ENCODE assay signal across 31 mouse cellular contexts in genomic region chr14:9315224-9315623, GRCm38 (mm10).
DNase-seq lines count a peak whose midpoint lies in the region; ATAC-seq and TF ChIP-seq lines count a peak whose summit lies in the region.
"Had no signal": no experiment of that assay in that cellular context is flagged by ENCODE, and none has a peak within 500 bp of the region (broad histone marks: within the 10 kb centered on the region; RNA-seq: fewer than 3 reads in every experiment).

No protein-coding gene starts in this region.

- H3K9ac ChIP-seq in forebrain, postnatal 0 days: no peak overlapping the region
- no peak overlapping the region for H3K9ac ChIP-seq in forebrain, embryonic 15.5 days (replicated peaks)
- H3K9ac ChIP-seq in lung, embryonic 16.5 days (ENCODE audit: low read length): no peak overlapping the region
- H3K9ac ChIP-seq: embryonic facial prominence, embryonic 12.5 days; heart, embryonic 13.5 days; hindbrain, embryonic 15.5 days; liver, embryonic 14.5 days; midbrain, embryonic 12.5 days; neural tube, embryonic 12.5 days had no signal

- no peak for ATAC-seq in forebrain, postnatal 0 days
- no peak for ATAC-seq in forebrain, embryonic 15.5 days (replicated peaks)
- peak; percentile 97 for ATAC-seq in lung, embryonic 16.5 days (ENCODE audit: low read depth)
- ATAC-seq: inflammation-experienced regulatory T-cells, adult 6 months; Patski had no signal

- no peaks in the 10 kb centered on the region for H3K9me3 ChIP-seq in forebrain, postnatal 0 days (ENCODE audit: low read length)
- H3K9me3 ChIP-seq in forebrain, embryonic 15.5 days: no peaks in the 10 kb centered on the region
- no peaks in the 10 kb centered on the region for H3K9me3 ChIP-seq in lung, embryonic 16.5 days (ENCODE audit: control insufficient read depth, low read length)
- H3K9me3 ChIP-seq: embryonic facial prominence, embryonic 12.5 days; G1E; heart, embryonic 13.5 days; hindbrain, embryonic 10.5 days; hindbrain, embryonic 15.5 days; midbrain, embryonic 12.5 days; neural tube, embryonic 12.5 days had no signal

- no peak overlapping the region for H3K27ac ChIP-seq in forebrain, postnatal 0 days (ENCODE audit: low read depth, low read length)
- no peak overlapping the region for H3K27ac ChIP-seq in forebrain, embryonic 15.5 days (replicated peaks)
- no peak overlapping the region for H3K27ac ChIP-seq in lung, embryonic 16.5 days (ENCODE audit: low read length)
- H3K27ac ChIP-seq: embryonic facial prominence, embryonic 12.5 days; heart, embryonic 13.5 days; hindbrain, embryonic 10.5 days; hindbrain, embryonic 15.5 days; layer of hippocampus, adult 2 months; liver, embryonic 14.5 days; midbrain, embryonic 12.5 days; neural tube, embryonic 12.5 days had no signal

- no peaks in the 10 kb centered on the region for H3K4me1 ChIP-seq in forebrain, postnatal 0 days (ENCODE audit: insufficient read depth)
- H3K4me1 ChIP-seq in forebrain, embryonic 15.5 days: no peaks in the 10 kb centered on the region
- peaks cover under 1% of the 10 kb centered on the region; the same call in 1 of the 2 replicates for H3K4me1 ChIP-seq in lung, embryonic 16.5 days (replicated peaks; ENCODE audit: control insufficient read depth, insufficient read depth, low read length)
- H3K4me1 ChIP-seq: embryonic facial prominence, embryonic 12.5 days; hindbrain, embryonic 10.5 days; hindbrain, embryonic 15.5 days; midbrain, embryonic 12.5 days; neural tube, embryonic 12.5 days had no signal

- WGBS in forebrain, postnatal 0 days: 45% methylated on average over 3 of the region's 3 CpGs
- 65% methylated on average over 3 of the region's 3 CpGs for WGBS in forebrain, embryonic 15.5 days
- WGBS in lung, embryonic 16.5 days: 48% methylated on average over 3 of the region's 3 CpGs

- H3K36me3 ChIP-seq in forebrain, postnatal 0 days (ENCODE audit: insufficient read depth): no peaks in the 10 kb centered on the region
- no peaks in the 10 kb centered on the region for H3K36me3 ChIP-seq in forebrain, embryonic 15.5 days
- H3K36me3 ChIP-seq in lung, embryonic 16.5 days (ENCODE audit: control insufficient read depth, insufficient read depth, low read length): no peaks in the 10 kb centered on the region
- H3K36me3 ChIP-seq: embryonic facial prominence, embryonic 12.5 days; G1E; heart, embryonic 13.5 days; hindbrain, embryonic 10.5 days; hindbrain, embryonic 15.5 days; midbrain, embryonic 12.5 days; neural tube, embryonic 12.5 days had no signal

- H3K27me3 ChIP-seq in forebrain, postnatal 0 days (ENCODE audit: insufficient read depth, low read length): no peaks in the 10 kb centered on the region
- H3K27me3 ChIP-seq in forebrain, embryonic 15.5 days: no peaks in the 10 kb centered on the region
- no peaks in the 10 kb centered on the region for H3K27me3 ChIP-seq in lung, embryonic 16.5 days (ENCODE audit: control insufficient read depth, insufficient read depth, low read depth, low read length)
- H3K27me3 ChIP-seq: embryonic facial prominence, embryonic 12.5 days; heart, embryonic 13.5 days; hindbrain, embryonic 15.5 days; midbrain, embryonic 12.5 days; neural tube, embryonic 12.5 days; Patski had no signal

- no peak for TF ChIP-seq CTCF in forebrain, postnatal 0 days (IDR thresholded peaks at IDR 0.05; ENCODE audit: low read depth)

- no peak overlapping the region for H3K4me3 ChIP-seq in forebrain, postnatal 0 days (ENCODE audit: low read depth, low read length)
- no peak overlapping the region for H3K4me3 ChIP-seq in forebrain, embryonic 15.5 days
- H3K4me3 ChIP-seq in lung, embryonic 16.5 days (ENCODE audit: low read length): no peak overlapping the region
- H3K4me3 ChIP-seq: embryonic facial prominence, embryonic 12.5 days; erythroblast, embryonic 14.5 days; heart, embryonic 13.5 days; hindbrain, embryonic 10.5 days; hindbrain, embryonic 15.5 days; layer of hippocampus, adult 2 months; midbrain, embryonic 12.5 days; myocyte; neural tube, embryonic 12.5 days had no signal

- H3K4me2 ChIP-seq in forebrain, postnatal 0 days (ENCODE audit: low read depth): no peak overlapping the region
- no peak overlapping the region for H3K4me2 ChIP-seq in forebrain, embryonic 15.5 days (replicated peaks)
- H3K4me2 ChIP-seq in lung, embryonic 16.5 days (ENCODE audit: low read depth, low read length): no peak overlapping the region
- H3K4me2 ChIP-seq: embryonic facial prominence, embryonic 12.5 days; heart, embryonic 13.5 days; hindbrain, embryonic 15.5 days; midbrain, embryonic 12.5 days; neural tube, embryonic 12.5 days had no signal

- DNase-seq in forebrain, postnatal 0 days: peak; percentile 19
- peak; percentile 1 for DNase-seq in kidney, postnatal 14 days
- no peak for DNase-seq in kidney, adult 18-20 months
- DNase-seq in lung, postnatal 25 days (ENCODE audit: low spot score): no peak
- no peak for DNase-seq in Muller cell, postnatal 12 days (ENCODE audit: inconsistent ontology term)
- DNase-seq: adrenal gland, postnatal 10 days; cerebellum, adult 8-10 months; cerebellum, postnatal 25 days; gastrocnemius, postnatal 10 days; heart, postnatal 14 days; kidney, adult 11 months; liver; lung, postnatal 36 days; right cerebral cortex, adult 18-20 months; spleen, adult 18-20 months; thymus, postnatal 14 days had no signal

Comparison
In these comparisons a context has a peak if more than half of its experiments do, and no peak if none do; other contexts are left out.
1. DNase-seq: peak in forebrain, postnatal 0 days (single experiment) and kidney, postnatal 14 days (single experiment); none in kidney, adult 18-20 months (single experiment), lung, postnatal 25 days (single experiment) and Muller cell, postnatal 12 days (single experiment).